Mouse (Mus musculus) erythroblast, embryonic 14.5 days (primary cell): ENCODE results near the gene Gm28043. TPM values are rescaled to one million over a fixed set of nuclear protein-coding genes. Genes with fewer than 3 reads are reported as not detected.

Source experiments
- H3K27me3 ChIP-seq: 2 replicates; pipeline ENCODE4 v1.6.1; 2012; ENCODE audit warnings: inconsistent platforms; ENCODE audit not compliant: control insufficient read depth
- H3K36me3 ChIP-seq: 2 replicates; pipeline ENCODE4 v1.6.1; 2012; ENCODE audit warnings: mild to moderate bottlenecking, inconsistent platforms; ENCODE audit not compliant: control insufficient read depth
- H3K4me1 ChIP-seq: 2 replicates; pipeline ENCODE4 v1.6.1; 2012; ENCODE audit warnings: inconsistent platforms; ENCODE audit not compliant: control insufficient read depth
- H3K4me3 ChIP-seq: replicated peaks from 2 replicates; pipeline ENCODE3; 2012; ENCODE audit warnings: moderate library complexity, mild to moderate bottlenecking, inconsistent platforms
- H3K9me3 ChIP-seq: 2 replicates; pipeline ENCODE4 v1.6.1; 2012; ENCODE audit warnings: low read length, inconsistent platforms, mixed read lengths; ENCODE audit not compliant: control insufficient read depth
- GATA1 ChIP-seq: IDR thresholded peaks from 2 replicates; pipeline ENCODE4 v1.6.1; 2012; ENCODE audit warnings: low read length, inconsistent platforms, mixed read lengths
- TAL1 ChIP-seq: IDR thresholded peaks from 3 replicates; pipeline ENCODE4 v1.6.1; 2012; ENCODE audit warnings: low read length, inconsistent platforms, mixed read lengths
- polyA plus RNA-seq: library from polyadenylated mRNA; stranded (reverse); fragments of >175 nt; gene quantifications from 2 replicates; pipeline ENCODE4 v1.2.3, GENCODE M21; 2012

Gm28043 gene
- polyA plus RNA-seq, 1 experiment, result 0.01 TPM

DNA sequence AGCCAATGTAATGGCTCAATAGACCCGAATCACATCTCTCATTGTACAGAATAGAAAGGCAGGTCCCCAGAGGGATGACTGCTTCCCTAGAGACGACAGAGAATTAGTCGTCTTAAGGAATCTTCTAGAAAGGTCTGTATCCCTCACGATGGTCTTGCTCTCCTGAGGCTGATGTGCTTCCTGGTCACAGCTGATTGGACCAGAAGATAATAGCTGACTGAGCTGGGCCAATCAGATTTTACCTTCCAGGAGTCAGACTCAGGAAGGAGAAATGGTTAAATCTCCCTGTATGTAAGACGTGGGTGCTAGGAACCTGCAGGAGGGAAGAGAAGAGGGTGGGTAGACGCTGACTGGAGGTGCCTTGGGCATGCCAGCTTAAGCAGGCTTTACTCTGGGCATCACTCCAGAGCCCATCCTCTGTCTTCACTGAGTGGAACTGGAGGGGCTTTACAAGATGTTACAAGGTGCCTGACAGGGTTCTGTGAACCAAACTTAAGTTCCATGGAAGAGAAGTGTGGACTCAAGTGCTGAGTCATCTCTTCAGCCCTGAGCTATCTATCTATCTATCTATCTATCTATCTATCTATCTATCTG, 110.4 kb downstream of the Gm28043 start:
- Histone ChIP-seq H3K36me3 (no peaks in the 10 kb centered on the region), H3K4me1 (peaks cover 9% of the 10 kb centered on the region), H3K9me3 (no peaks in the 10 kb centered on the region), H3K27me3 (peaks cover 8% of the 10 kb centered on the region), H3K4me3 (no peak overlapping the region)
- no peak for TF ChIP-seq TAL1

DNA sequence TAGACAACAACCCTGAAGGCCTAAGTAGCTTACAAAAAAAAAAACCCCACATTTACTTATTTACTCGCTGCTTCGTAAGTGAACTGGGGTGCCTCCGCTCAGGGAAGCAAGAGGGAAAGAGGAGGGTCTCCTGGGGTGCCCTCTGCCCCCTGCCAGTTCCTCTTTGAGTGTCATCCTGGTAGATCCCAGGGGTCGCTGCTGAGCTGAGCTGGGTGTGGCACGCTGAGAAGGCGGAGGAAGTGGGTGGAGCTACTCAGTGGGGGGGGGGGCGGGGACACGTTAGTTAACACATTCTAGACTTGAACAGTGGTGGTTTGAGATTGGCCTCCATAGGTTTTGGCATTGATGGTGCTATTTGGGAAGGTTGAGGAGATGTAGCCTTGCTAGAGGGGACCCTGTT, 113.4 kb downstream of the Gm28043 start:
- H3K9me3 ChIP-seq, result no peaks in the 10 kb centered on the region
- no peak overlapping the region for H3K4me3 ChIP-seq
- H3K4me1 ChIP-seq, result peaks cover 21% of the 10 kb centered on the region
- TF ChIP-seq GATA1 (no peak), TAL1 (no peak)
- peaks cover 3% of the 10 kb centered on the region for H3K27me3 ChIP-seq
- no peaks in the 10 kb centered on the region for H3K36me3 ChIP-seq

DNA sequence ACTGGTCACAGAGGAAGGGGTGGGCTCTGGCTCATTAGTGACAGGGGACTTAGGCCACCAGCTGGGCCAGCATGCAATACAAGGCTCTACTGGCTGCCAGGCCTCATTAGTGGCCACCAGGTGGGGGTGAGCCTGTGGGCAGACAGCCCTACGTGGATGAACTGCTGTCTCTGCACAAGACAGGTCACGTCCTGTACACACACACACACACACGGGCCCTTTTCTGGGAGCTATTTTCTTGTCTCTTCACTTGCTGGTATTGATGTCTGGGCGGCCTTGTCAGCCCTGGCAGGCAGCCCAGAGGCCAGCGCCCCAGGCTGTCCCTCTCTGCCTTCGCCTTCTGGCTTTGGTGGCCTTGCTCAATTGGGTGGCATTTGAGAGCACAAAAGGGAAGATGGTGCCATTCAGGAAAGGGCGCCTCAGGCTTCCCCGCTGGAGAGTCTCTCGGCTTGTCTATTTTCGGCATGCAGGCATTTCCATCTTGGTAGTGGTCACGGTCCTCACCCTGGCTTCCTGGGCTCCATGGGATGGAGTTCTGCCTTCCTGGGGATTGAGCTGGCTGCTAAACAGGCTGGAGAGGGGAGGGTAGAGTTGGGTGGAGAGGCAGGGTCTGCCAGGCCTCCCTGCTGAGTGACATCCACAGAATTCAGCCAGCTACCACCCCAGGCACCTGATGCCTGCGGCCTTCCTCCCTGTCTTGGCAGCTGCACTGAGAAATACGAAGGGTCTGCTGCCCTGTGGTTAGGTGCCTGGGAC, 116.0 kb downstream of the Gm28043 start:
- peaks cover 29% of the 10 kb centered on the region for H3K4me1 ChIP-seq
- peaks cover 3% of the 10 kb centered on the region for H3K27me3 ChIP-seq
- H3K9me3 ChIP-seq, result no peaks in the 10 kb centered on the region
- no peak overlapping the region for H3K4me3 ChIP-seq
- no peak for TF ChIP-seq TAL1
- no peak for TF ChIP-seq GATA1
- no peaks in the 10 kb centered on the region for H3K36me3 ChIP-seq

GRCm38 (mm10) chr17:29731266-29731952, 116.7 kb downstream of the Gm28043 start:
- TF ChIP-seq GATA1 (no peak), TAL1 (no peak)
- Histone ChIP-seq H3K4me1 (peaks cover 26% of the 10 kb centered on the region), H3K27me3 (peaks cover 3% of the 10 kb centered on the region), H3K36me3 (no peaks in the 10 kb centered on the region), H3K9me3 (no peaks in the 10 kb centered on the region), H3K4me3 (no peak overlapping the region)

- TF ChIP-seq TAL1, result no peak
- no peak for TF ChIP-seq GATA1
- Histone ChIP-seq H3K4me3 (no peak overlapping the region), H3K27me3 (peaks cover under 1% of the 10 kb centered on the region), H3K4me1 (peaks cover 26% of the 10 kb centered on the region), H3K36me3 (no peaks in the 10 kb centered on the region), H3K9me3 (no peaks in the 10 kb centered on the region)
Observed at GRCm38 (mm10) chr17:29731953-29732325, 117.3 kb downstream of the Gm28043 start.

DNA sequence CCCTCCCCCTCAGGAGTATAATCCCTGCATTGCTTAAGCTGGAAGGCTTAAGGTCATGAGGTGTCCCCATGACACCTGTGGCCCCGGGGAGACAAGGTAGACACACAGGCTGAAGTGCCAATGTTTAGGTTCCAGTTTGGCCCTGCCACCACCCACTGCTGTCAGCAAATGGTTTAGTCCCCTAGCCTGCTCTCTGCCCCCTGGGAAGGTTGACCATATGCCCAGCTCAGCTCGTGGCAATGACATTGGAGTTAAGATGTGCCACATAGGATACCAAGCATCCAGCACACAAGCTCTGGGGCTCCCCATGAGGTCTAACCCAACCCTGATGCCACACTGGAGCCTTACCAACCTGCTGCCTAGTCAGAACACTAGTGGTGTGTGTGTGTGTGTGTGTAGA, 117.8 kb downstream of the Gm28043 start:
- Histone ChIP-seq H3K9me3 (no peaks in the 10 kb centered on the region), H3K4me1 (peaks cover 26% of the 10 kb centered on the region), H3K4me3 (no peak overlapping the region), H3K36me3 (no peaks in the 10 kb centered on the region), H3K27me3 (no peaks in the 10 kb centered on the region)
- no peak for TF ChIP-seq TAL1
- no peak for TF ChIP-seq GATA1

GRCm38 (mm10) chr17:29736448-29737014, 121.9 kb downstream of the Gm28043 start:
- Histone ChIP-seq H3K4me3 (no peak overlapping the region), H3K4me1 (peaks cover 18% of the 10 kb centered on the region), H3K9me3 (no peaks in the 10 kb centered on the region), H3K27me3 (peaks cover 12% of the 10 kb centered on the region), H3K36me3 (no peaks in the 10 kb centered on the region)
- TF ChIP-seq GATA1 (no peak), TAL1 (no peak)

GRCm38 (mm10) chr17:29737849-29738804, 123.5 kb downstream of the Gm28043 start:
- H3K9me3 ChIP-seq, result no peaks in the 10 kb centered on the region
- H3K4me1 ChIP-seq, result peaks cover 9% of the 10 kb centered on the region
- no peak overlapping the region for H3K4me3 ChIP-seq
- TF ChIP-seq GATA1 (no peak), TAL1 (no peak)
- H3K36me3 ChIP-seq, result no peaks in the 10 kb centered on the region
- H3K27me3 ChIP-seq, result peaks cover 12% of the 10 kb centered on the region
